Mouse (Mus musculus) frontal cortex, adult 2 months (tissue): ENCODE measurements around the gene Prrc2b. TPM values are rescaled to one million over a fixed set of nuclear protein-coding genes. Genes with fewer than 3 reads are reported as not detected.

Source experiments
- DNase-seq, 2 experiments: peaks; one replicate each; pipeline ENCODE4 v3.0.0; 2022; ENCODE audit warnings: low spot score in 1 of 2; ENCODE audit errors: extremely low spot score in 1 of 2
- polyA plus RNA-seq: library from polyadenylated mRNA; depleted of rRNA; stranded (reverse); fragments of >200 nt; gene quantifications from 2 replicates; pipeline ENCODE4 v1.2.3, GENCODE M21; 2012

Prrc2b gene
- polyA plus RNA-seq, 1 experiment = 118 TPM

GRCm38 (mm10) chr2:32158616-32159239 is 7.8 kb downstream of the Prrc2b start:
- DNase-seq = no peak

DNA sequence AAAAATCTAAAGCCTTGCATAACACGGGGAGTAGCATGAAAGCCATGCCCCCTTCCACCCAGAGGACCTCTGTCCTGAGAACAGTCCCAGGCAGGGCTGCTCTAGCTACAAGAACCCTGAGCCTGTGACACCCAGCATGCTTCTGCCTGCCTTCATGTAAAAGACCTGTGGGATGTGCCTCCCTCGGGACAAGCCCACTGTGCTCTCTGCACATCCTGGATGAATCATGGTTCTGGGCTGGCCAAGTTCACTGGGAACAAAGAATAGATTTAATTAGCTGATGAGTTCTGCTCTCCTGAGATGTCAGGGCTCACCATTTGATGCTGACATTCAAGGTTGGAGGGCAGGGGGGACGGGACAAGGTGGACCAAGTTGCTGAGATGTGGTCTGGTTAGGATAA is 9.6 kb downstream of the Prrc2b start:
- no peak for DNase-seq

DNA sequence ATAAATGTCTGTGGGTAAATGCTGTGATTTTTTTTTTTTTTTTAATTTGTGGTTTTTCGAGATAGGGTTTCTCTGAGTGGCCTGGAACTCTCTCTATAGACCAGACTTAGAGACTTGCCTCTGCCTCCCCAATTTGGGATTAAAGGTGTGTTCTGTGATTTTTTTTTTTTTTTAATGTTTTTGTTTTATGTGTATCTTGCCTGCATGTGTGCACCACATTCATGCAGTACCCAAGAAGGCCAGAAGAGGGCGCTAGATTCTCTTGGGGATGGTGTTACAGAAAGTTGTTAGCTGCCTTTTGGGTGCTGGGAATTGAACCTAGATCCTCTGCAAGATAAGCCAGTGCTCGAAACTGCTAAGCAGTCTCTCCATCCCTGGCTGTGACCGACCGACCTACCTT is 10.1 kb downstream of the Prrc2b start:
- DNase-seq = no peak

GRCm38 (mm10) chr2:32162102-32162501 is 11.2 kb downstream of the Prrc2b start:
- DNase-seq = no peak

DNA sequence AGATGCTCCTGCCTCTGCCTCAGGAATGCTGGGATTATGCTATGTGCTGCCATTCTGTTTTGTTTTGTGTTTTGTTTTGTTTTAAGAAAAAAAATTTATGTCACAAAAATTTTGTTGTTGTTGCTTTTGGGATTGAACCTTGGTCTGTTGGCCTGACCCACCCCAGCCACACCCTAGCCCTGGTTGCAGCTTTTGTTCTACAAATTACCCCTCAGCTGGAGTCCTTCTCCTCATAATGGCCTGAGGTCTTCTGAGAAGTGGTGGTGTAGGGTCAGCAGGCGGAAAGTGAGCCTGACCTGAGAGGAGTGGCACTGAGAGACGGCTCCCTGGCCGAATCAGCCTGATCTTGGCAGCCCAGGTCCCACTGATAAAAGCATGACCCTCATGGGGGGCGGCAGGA is 11.8 kb downstream of the Prrc2b start:
- no peak for DNase-seq

DNA sequence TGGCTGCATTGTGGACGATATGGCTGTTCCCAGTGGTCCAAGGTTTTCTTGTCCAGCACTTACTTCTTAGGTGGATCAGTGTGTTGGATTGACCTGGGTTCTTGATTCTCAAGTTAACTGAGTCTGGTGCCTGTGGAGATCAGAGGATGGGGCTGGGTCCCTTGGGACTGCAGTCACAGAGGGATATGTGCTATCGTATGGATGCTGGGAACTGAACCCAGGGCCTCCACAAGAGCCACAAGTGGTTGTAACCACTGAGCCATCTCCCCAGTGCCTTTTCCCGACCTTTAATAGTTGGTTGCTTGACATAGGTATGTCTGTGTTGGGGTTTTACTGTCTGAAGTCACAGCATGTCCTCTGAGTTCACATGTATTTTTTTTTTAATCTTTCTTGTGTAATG is 12.2 kb downstream of the Prrc2b start:
- no peak for DNase-seq

DNA sequence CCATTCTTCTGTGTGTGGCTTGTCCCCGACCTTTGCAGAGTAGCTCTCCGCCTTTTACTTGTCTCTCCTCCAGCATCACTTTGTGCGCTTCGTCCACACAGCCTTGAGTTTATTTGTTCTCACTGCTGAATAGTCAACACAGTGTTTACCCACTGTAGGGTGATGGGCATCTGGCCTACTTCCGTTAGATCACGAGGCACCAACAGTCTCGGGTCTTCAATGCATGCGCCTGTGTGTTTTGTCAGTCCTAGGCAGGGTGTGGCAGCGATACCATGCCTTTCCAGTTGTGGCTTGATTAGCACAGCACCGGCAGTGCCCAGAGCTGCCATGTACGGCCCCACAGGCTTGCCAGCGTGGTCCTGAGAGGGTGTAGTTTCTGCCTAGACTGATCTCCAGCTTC is 13.6 kb downstream of the Prrc2b start:
- no peak for DNase-seq

DNA sequence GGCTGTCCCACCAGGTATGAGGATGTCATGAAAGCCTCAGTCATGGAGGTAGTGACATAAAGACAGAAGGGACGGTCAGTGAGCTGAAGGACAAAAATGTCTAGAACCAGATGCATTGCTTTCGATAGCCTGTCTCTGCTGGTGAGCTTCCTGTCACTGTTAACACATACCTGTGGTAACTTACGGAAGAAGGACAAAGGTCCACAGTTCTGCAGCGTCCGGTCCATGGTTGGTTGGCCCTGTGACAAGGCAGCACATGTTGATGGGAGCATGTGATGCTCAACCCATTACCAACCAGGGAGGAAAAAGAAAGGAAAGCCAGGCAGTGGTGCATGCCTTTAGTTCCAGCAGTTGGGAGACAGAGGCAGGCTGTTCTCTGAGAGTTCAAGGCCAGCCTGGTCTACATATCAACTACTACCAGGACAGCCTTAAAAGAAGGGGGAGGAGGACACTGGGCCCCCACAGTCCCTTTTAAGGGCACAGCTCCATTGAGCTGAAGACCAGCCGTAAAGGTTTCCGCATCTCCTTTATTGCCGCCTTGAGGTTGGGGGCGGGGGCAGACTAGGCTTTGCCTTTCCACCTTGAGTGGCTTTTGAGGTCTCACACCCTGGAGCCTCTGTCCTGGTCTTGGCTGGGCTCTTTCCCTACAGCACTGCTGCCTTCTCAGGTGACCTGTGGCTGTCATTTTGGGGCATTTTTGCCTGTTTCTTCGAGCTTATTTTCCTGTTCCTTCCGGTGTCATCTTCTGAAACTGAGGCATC is 14.3 kb downstream of the Prrc2b start:
- no peak for DNase-seq

DNA sequence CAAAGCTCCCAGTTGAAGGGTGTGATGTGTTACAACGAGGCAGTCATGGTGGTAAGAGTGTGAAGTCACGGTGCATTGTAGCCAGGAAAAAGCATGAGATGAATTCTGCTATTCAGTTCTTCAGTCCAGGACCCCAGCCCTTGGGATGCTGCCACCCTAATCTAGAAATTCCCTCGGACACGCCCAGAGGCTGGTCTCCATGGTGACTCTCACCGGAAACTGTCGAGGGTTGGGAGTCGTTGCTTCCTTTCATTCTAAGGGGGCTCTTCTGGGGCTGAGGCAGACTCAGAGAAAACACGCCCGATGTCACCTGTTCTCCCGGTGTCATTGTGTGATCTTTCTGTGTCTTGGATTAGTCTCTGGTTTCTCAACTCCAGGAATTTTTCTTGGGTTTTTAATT is 15.7 kb downstream of the Prrc2b start:
- DNase-seq = no peak

DNA sequence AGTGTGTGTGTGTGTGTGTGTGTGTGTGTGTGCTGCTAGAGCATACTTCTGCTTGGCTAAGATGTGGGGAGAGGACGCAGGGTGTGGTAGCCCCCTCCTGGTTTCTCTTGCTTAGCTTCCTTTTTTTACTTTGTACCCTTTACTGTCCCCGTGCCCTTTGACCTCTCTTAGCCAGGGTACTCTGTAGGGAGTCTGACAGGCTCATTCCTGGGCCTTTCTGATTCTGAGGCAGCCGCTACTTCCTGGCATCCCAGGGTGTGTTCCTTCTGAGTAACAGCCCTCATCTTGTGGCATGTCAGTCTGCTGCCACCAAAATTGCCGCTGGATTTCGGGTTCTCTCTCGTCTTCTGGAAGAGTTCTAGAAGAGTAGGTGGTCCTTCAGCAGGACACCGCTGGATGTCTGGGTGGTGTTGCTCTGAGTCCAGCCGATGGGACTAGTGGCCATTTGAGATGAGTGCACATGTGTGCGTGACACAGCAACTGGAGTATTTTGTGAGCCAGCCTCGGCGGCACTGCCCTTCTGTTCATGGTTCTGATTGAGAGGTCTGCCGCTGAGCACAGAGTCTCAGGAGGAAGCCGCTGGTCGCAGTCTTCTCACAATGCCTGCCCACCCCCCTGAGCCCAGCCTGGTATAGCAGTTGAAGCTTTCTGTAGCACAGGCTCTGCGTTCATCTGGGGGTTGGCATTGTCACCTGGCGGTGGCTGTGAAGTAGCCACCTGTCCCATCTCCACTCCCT is 16.3 kb downstream of the Prrc2b start:
- DNase-seq = no peak

- peak; percentile 71 to 78 for DNase-seq
Observed at GRCm38 (mm10) chr2:32167819-32168218, 16.9 kb downstream of the Prrc2b start.

GRCm38 (mm10) chr2:32169292-32169691 is 18.4 kb downstream of the Prrc2b start:
- DNase-seq = peak in 1 of 2 experiments; percentile 45

GRCm38 (mm10) chr2:32170010-32170409 is 19.1 kb downstream of the Prrc2b start:
- no peak for DNase-seq

DNA sequence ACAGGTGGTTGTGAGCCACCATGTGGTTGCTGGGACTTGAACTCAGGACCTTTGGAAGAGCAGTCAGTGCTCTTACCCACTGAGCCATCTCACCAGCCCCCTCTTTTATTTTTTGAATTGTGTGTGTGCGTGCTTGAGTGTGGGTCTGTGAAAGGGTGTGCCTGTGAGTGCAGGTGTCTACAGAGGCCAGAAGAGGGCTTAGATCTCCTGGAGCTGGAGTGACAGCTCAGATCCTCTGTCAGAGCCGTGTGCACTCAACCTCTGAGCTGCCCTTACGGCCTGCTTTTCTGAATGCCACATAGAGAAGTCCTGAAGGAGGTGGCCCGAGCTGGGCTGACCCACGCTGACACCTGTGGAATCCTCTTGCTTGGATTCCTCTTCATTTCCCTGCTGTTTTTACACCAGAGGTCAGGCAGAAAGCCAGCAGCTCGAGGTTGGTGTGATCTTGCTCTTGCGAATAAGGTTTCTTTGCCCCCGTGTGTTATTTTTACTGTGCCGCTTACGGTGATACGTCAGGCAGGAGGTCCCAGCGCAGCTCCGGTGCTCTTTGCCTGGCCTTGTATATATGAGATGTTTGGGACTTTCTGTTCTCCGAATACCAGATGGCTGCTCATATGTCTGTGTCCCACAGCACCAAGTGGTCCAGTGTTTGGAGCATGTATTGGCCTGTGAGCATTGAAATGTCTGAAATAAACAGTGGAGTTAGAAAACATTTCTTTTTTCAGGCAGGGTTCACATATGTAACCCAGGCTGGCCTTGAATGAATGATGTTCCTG is 21.0 kb downstream of the Prrc2b start:
- DNase-seq = no peak

GRCm38 (mm10) chr2:32174170-32174741 is 23.4 kb downstream of the Prrc2b start:
- DNase-seq = no peak

- DNase-seq = peak; percentile 52 to 72
Observed at GRCm38 (mm10) chr2:32175051-32175466, 24.2 kb downstream of the Prrc2b start.

DNA sequence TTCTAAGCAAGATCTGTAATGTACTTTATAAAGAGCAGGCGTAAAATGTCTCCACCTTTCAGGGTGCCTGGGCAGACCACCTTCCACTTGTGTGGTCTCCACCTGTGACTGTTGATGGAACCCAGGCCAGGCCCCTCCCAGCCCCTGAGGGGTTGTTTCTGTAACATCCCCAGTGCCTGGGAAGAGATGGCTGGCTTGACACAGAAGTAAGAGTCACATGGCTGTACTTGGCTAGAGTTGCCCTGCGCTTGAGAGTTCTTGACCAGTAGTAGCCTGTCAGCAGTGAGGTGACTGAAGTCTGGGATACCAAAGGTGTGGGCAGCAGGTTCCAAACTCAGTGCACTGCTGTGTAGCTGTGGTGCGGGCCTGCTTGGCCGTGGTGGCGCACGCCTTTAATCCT is 24.6 kb downstream of the Prrc2b start:
- no peak for DNase-seq

- DNase-seq = no peak
Observed at GRCm38 (mm10) chr2:32176848-32177247, 26.0 kb downstream of the Prrc2b start.

GRCm38 (mm10) chr2:32177397-32178060 is 26.6 kb downstream of the Prrc2b start:
- no peak for DNase-seq

DNA sequence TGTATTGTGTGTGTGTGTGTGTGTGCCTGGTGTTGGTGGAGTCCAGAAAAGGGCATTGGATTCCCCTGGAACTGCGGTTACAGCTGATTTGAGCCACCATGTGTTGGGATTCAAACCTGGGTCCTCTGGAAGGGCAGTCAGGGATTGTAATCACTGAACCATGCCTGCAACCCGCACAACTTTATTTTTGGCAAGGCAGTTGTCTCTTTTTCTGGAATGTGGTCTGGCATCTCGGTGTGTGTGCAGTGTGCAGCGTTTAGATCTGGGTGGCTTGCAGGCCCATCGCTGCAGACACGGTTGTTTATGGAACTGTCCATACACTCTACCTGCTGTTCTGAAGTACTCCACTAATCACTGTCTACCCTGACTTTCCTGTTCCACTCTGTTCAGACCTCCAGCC is 28.5 kb downstream of the Prrc2b start:
- no peak for DNase-seq
